Mouse (Mus musculus) layer of hippocampus, adult 8-10 months (tissue): ENCODE results near the gene Atad3a. TPM values are rescaled to one million over a fixed set of nuclear protein-coding genes. Genes with fewer than 3 reads are reported as not detected.

Source experiments
- DNase-seq, 2 experiments: peaks; one replicate each; pipeline ENCODE4 v3.0.0; 2022; ENCODE audit warnings: low spot score in 2 of 2
- total RNA-seq, 4 experiments: library from RNA; stranded (reverse); gene quantifications; 2 replicates each; pipeline ENCODE4 v1.2.4; 2022

Gene Atad3a
- total RNA-seq, 4 experiments from 2014 or later = 62.3 to 79.7 (median 65.0) TPM

- DNase-seq = no peak
Measured at GRCm38 (mm10) chr4:155739741-155740636, 20.9 kb downstream of the Atad3a start.

DNA sequence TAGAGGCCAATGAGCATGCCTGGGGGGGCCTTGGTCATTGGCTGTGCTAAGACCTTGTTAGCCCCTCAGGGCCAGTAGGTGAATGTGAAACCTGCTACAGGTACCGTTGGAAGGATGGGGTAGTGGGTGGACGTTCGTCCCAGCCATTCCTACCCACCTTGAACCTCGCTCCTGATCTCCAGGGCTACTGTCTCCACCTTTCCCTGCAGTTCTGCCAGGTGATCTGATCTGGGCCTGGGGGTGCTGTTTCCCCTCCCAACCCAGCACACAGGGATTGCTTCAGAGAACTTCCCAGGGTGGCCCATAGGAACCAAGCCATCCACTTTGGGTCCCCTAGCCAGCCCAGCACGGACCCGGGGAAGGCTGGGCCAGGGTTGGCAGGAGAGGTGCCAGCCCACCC lies 21.7 kb downstream of the Atad3a start:
- no peak for DNase-seq

DNA sequence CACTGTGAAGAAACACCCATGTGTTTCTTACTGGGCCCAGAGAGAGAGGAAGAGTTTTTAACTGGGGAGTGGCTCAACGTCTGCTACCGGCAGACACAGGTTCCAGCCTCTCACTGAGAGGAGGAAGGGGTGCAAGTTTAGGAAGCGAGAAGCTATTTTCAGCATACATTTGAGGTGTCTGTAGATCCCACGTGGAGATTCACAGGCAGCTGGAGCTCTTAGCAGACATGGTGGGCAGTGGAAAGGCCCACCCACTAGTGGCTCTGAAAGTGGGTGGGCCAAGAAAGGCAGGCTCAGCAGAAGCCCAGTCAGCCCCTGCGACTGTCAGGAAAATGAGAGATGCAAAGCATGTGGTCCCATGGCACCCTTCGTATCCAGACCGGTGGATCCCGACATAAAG lies 22.6 kb downstream of the Atad3a start:
- no peak for DNase-seq

GRCm38 (mm10) chr4:155736421-155736820 lies 24.5 kb downstream of the Atad3a start:
- DNase-seq = no peak

GRCm38 (mm10) chr4:155735788-155736187 lies 25.1 kb downstream of the Atad3a start:
- DNase-seq = no peak

DNA sequence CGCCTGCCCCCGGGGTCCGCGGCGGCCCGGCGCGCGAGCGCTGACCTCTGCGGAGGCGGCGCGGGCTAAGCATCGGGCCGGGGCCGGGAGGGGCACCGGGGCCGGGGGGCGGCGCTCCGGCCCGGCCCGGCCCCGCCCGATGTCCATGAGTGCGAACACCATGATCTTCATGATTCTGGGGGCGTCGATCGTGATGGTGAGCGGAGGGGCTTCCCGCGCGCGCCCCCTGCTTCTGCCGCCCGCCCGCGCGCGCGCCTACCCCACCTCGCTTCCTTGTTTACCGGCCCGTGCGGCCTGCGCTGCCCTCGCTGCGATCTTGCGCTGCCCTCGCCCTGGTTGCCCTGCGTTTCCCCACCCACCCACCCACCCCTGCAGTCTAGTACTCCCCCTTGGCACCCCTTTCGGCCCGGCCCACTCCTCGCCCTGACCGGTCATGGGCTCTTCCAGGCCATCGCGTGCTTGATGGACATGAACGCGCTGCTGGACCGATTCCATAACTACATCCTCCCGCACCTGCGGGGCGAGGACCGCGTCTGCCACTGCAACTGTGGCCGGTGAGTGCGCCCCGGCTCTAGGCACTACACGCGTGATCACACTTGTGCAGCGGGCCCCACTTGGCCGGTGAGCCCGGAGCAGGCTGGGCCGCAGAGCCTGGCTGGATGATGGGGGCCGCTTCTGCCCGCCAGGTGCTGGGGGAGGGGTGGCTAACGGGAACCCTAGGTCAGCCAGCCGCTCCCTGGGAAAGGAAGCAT lies 25.8 kb downstream of the Atad3a start:
- peak in 1 of 2 experiments; percentile 43 for DNase-seq

DNA sequence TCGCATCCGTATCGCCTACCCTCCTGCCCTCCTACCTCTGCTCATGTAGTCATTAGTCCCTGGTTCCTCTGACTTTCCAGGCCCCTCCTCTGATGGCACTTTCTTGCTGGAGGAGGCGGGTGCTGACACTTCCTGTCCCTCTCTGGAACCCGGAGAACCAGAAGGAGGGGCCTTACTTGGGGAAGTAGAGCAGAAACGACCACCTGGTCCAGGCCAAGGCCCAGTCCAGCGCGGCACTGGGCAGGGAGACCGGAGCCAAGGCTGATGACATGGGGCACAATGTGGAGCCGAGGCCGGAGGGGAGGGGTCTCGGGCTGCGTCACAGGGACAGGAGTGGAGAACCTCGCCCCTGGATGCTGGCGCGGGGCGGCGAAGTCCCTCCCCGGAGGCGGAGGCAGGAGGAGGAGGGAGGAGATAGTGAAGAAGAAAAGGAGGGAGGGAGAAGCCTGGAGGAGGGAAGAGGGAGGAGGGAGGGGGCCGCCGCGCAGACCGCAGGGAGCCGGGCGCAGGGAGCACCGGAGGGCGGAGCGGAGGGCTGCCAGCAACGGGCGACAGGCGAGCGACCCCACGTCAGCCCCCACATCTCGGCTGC lies 26.4 kb downstream of the Atad3a start, which contains the start of gene Tmem240:
TSS of gene Tmem240 (plus strand) at position 451 of the 592 bp plus-strand sequence.
- DNase-seq = peak; percentile 86 to 90

DNA sequence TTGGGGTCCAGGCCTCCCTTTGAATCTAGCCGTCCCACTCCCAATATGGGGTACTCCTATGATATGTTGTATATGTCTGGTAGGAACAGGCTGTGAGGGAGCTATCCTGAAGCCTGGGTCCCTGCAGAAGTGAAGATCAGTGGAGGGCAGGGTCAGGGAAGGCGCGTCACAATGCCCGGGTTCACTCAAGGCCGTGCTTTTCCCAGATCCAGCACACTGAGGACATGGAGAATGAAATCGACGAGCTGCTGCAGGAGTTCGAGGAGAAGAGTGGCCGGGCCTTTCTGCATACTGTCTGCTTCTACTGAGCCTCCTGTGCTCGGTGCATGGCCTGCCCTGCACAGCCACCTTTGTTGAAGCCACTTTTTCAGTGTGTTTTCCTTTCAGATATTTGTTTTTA lies 27.6 kb downstream of the Atad3a start:
- no peak for DNase-seq

GRCm38 (mm10) chr4:155727993-155728392 lies 32.9 kb downstream of the Atad3a start:
- DNase-seq = no peak

GRCm38 (mm10) chr4:155721668-155722083 lies 39.2 kb downstream of the Atad3a start:
- no peak for DNase-seq

- no peak for DNase-seq
Measured at GRCm38 (mm10) chr4:155710521-155711252, 50.2 kb downstream of the Atad3a start.

GRCm38 (mm10) chr4:155708988-155709387 lies 51.9 kb downstream of the Atad3a start:
- no peak for DNase-seq

DNA sequence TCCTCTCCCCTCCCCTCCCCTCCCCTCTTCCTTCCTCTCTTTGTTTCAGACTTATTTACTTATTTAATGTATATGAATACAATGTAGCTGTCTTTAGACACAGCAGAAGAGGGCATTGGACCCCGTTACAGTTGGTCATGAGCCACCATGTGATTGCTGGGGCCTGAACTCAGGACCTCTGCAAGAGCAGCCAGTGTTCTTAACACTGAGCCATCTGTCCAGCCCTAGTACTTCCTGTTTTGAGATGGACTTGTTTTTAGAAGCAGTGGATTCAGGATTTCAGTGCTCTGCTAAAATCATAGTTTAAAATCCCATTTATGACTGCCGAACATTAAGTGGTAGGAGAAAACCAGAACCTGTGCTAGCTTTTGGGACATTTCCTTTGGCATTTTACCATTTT lies 52.3 kb downstream of the Atad3a start:
- no peak for DNase-seq

DNA sequence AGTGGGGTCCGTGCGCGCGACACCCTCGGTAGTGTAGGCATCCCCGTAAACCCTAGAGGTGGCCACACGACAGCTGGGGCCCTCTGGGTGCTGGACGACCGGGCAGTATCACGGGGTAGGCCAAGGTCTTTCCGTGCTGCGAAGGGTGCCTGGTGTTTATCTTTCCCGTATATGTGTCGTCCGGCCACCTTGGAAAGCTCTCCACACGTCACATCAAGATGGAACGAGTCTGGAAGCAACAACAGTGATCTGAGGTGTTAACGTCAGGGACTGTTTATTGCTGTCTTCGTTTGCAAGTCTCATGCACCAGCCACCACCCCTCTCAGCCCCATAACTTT lies 55.3 kb downstream of the Atad3a start:
- DNase-seq = no peak

- peak; percentile 92 to 96 for DNase-seq
Measured at GRCm38 (mm10) chr4:155704721-155705591, 55.9 kb downstream of the Atad3a start, which contains the start of gene Ssu72. Gene Ssu72 (plus strand): TSS chr4:155704800.

GRCm38 (mm10) chr4:155703425-155703929 lies 57.4 kb downstream of the Atad3a start:
- DNase-seq = no peak

GRCm38 (mm10) chr4:155700425-155700824 lies 60.5 kb downstream of the Atad3a start:
- no peak for DNase-seq

DNA sequence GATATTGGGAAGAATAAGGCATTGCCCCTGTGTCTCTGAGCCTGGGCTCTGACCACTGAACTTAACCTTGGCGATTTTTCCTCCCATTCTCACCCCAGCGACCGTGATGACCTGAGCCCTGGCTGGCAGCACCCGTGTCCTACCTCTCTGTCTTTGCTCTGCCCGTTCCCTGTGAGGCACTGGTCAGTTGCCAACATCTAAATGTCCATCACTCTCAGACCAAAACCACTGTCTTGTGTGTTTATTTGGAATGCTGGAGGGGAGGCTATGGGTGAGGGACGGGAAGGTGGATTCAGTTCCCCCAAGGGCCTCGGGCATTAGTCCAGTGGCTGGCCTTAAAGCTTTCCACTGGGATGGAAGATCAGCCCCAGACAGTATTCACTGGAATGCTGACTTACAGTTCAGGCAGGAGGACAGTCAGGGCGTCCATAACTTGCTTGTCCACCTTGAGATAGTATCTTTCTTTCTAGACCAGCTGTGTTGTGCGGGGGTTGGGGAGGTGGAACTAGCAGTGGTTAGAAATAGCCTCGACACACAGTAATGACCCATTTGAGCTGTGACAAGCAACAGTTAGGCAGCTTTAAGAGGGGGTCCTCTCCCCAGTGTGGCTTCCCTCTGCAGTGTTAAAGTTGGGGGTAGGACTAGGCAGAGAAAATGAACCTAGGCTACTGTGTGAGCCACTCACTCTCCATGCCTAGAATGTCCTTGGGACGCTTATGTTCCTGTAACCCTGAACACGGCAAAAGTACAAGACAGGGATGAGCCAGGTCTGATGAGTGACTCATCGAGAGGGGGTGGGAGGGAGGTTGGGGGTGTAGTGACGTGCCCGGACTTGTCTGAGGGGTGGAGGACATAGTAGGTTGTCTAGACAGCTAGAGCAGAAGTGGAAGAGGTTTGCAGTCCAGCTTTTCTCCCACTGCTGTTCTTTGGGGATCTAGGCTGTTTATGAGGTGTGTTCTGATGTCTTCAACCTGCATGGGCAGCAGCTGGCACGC lies 64.3 kb downstream of the Atad3a start:
- no peak for DNase-seq

- DNase-seq = no peak
Measured at GRCm38 (mm10) chr4:155695531-155696062, 65.3 kb downstream of the Atad3a start.
